Mouse (Mus musculus): Measurements from ENCODE around the gene Zfp652.

The Zfp652 gene

DNA sequence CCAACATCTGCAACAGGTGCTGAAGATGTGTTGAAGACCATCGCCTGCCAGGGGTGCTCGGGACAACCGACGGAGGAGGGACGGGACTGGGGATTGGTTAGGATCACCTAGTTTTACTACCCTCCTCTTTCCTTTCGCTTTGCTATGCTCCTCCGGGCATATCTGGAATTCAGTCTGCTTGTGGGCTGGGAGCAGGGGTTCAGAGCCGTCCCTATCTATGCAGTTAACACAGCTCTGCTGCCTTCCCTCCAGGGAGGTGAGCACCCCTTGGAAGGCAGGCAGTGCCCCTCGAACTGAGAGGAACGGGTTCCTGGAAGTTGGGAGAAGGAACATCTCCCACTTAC is 118.8 kb downstream of the Zfp652 start:
- no peak for DNase-seq (ENCODE audit: low read depth, low spot score)

DNA sequence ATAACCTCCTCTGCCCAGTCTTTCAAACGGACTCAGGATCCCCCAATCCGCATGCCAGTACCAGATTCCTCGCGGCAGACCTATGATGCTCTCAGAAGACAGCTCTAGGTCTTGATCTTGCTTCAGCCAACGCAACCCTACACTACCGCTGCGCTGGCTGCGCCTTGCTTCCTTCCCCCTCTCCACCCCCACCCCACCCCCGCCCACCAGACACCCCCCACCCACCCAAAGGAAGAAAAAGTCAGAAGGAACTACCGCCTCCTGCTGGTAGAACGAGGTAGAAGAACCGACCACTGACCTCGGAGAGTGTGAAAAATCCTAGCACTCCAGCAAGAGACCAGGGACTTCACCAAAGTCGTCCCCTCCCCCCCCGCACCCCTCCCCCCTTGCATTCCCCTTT is 119.2 kb downstream of the Zfp652 start:
- no peak for DNase-seq (ENCODE audit: low read depth, low spot score)

DNA sequence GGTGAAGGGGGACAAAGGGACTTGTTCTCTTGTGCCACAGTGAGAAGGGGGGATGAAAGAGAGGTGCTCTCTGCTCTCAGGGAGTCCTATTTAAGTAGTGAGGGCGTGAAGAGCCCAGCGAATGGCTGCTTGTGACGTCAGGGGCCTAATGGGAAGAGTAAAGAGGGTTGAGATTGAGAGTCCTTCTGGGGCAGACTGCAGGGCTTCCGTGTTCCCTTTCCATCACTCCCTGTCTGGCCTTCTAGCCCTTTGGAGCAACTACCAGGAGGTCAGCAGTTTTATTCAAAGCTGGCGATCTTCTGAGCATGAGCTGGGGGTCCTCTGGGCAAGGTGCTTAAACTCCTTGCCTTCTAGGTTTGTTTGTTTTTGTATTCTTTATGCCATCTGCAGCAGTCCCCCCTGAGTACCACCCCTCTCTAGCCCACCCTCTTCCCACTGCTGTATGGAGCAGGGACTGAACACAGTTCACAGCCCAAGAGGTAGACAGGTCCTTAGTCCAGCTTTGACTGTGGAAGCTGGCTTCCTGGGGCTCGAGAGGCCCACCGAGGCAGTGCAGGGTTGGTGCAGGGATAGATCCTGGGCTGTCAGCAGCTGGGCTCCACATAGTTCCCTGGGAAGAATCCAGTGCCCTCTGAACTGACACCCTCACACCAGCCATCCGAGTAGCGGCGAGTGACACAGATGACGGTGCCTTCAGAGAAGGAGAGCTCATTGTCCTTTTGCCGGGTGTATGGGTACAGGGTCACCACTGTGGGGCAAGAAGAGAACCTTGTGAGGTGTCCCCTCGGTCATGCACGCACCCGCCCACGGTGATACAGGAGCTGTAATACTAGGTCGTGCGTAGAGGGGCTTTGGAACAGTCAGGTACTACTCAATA is 119.9 kb downstream of the Zfp652 start:
- DNase-seq (ENCODE audit: low read depth, low spot score): no peak

DNA sequence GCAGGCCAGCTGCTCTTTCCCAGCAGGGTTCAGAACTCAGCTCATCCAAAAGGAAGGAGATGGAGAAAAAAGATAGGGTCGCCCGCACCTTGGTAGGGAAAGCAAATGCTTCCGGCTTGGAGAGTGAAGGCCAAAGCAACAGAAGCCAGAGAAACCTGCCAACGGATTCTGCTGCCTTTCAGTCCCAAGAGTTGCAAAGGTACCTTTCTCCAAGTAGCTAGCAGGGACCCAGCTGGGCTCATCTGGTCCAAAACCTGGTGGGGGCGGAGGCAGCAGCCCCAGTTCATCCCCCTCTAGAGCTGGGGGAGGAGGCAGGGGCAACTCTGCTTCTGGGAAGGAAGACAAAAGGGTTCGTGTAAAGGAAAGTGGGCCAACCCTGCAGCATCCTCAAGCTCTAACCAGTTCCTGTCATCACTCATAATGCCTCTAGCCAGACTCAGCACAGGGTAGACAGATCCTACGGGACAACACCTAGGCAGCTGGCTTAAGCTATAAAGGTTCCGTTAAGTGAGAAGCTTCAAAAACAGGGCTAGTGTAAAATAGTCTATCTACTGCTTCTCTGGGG is 120.6 kb downstream of the Zfp652 start:
- no peak for DNase-seq (ENCODE audit: low read depth, low spot score)

DNA sequence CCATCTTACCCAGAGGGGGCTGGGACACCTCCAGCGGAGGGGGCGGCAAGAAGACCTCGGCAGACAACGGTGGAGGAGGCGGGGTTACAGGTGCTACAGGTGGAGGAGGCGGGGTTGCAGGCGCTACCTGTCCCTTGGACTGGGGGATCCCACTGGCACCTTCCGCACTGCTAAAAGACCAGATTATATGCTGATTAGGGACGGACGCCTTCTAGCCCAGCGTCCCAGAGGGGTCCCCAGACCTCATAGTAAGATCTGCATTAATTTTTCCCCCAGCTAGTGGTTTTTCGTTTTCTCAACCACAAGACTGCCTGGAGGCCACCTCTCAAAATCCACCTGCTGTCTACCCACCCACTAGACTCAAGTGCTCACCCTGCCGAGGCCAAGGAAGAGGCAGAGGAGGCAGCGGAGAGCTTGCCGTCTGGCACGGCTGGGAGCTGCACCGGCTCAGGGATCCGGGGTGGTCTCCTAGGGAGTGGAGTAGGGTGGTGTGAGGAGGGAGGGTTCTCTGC is 121.2 kb downstream of the Zfp652 start:
- no peak for DNase-seq (ENCODE audit: low read depth, low spot score)

DNA sequence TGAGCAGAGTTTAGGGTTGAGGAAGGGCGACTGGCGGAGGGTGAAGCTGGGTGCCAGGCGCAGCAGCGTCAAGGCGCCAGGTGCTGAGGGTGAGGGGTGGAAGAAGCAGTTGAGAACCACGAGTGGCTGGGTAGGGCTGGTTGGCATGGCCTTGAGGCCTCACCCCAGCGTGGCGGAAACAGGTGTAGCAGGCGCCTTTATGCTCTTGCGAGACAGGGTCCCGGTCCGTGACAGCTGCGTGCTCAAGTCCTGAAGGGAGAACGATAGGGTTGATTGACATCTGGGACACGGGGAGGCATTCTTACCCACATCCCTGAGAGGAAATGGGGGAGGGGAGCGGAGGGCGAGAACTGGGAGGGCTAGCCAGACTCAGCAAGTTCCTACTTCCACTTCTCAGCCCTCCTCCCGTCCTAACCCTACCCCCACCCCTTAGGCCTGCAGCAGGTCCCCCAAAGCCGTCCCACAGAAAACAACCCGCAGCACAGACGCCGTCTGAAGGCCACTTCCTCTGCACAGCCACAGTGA is 121.7 kb downstream of the Zfp652 start:
- no peak for DNase-seq (ENCODE audit: low read depth, low spot score)

DNA sequence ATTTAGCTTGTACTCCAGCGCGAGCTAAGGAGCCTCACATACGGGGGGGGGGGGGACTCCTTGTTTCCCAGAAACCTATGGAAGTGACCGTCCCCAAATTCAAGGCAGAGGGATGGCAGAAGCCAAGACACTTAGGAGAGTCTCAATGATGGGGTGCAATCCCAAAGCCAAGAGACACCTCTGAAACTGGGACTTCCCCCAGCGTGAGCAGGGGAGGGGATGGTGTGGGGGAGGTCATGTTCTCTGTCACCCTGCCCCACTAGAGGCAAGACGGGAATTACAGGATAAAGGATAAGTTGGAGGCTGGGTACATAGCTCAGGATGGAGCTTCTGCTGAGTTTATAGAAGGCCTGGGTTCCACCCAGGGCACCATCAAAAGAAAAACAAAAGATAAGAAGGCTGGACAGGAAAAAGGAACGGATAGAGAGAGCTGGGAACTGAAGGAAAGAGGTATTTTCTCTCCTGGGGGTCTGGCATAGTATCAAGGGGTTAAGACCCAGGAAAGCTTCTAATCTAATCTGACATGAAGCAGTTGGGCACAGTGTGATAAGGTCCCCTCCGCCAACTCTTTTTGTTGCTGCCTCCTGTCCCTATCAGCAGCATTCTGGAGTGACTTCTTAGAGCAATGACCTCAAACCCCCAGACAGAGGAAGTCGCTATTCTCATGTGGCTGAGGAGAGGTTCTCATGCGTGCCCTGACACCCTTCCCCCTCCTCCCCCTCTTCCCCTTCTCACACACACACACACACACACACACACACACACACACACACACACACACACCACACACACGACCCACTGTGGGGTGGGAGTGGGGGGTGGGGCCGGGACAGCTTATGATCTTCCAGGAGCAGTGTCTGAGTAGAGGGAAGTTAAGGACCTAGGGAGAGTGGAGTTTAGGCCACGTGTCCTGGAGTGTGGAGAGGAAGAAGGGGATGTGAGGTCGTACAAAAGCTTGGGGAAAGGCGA is 122.6 kb downstream of the Zfp652 start:
- DNase-seq (ENCODE audit: low read depth, low spot score): no peak

DNA sequence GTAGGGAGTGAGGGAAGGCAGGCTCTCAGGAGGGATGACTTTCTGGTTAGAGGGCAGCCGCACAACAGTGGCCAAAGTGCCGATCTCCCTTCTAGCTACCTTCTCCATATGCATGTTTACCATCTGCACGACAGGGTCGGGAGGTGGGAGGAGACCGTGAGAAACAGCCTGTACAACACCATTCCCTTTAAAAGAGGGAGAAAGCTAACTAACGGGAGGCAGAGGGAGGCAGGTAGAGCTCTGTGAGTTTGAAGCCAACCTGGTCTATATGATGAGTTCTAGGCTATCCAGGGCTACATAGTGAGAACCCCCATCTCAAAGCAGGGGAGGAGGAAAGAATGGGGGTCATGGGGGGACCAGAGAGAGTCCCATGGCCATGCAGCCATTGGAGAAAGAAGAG is 123.4 kb downstream of the Zfp652 start:
- DNase-seq (ENCODE audit: low read depth, low spot score): no peak

DNA sequence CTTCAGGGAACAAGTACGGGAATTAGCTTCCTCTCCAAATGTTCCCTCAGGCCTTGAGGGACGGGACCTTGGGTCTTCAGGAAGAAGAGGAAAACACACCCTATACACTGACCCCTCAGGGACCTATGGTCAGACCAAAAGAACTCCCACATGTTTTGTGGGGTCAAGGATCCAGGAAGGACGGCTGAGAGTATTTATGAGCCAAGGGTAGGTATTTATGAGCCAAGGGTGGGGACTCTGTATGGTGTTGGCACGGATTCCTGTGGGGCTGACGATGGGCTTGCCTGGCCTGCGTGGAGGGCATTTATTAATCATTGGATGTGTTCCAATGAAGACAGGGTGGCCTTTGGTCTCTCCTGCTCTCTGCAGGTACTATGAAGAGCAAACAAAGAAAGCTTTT is 124.0 kb downstream of the Zfp652 start:
- DNase-seq (ENCODE audit: low read depth, low spot score): no peak

DNA sequence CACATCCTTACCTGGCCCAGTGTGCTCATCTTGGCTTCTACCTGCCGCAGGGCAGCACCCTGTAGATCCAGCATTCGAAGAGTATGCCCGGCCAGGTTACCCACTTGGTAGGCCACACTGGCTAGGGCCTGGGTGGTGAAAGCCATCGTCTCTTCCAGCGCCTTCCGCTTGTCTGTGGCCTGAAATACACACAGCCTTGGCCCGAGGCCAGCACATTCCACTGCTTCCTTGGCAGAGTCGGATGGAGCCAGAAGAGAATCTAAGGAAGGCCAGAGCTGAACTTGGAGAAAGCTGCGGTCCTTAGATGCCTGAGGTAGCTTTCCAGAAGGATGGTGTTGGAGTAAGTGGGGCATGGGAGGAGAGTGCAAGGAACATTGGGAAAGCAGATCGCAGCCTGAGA is 124.6 kb downstream of the Zfp652 start, which contains the start of gene Gngt2:
Gene Gngt2, plus strand, starts transcription at position 158 of the 400 bp plus-strand sequence.
- peak; percentile 66 for DNase-seq (ENCODE audit: low read depth, low spot score)

DNA sequence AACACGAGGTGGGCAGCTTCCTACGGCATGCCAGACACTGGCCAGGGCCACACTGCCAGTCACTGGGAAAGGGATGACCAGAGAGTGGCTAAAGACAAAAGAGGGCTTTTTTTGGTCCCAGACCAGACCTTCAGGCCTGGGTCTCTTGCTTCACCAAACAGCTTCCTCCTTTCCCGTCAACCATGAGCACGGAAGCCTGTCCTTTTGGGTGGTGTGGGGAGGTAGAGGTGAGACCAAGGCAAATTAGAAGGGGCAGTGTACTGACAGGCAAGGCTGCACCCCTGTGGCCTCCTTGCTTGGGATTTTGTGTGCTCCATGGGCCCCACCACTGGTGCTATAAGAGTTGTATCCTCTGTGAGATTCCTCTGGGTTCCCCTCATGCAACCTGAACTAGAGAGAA is 126.1 kb downstream of the Zfp652 start:
- DNase-seq (ENCODE audit: low read depth, low spot score): no peak

DNA sequence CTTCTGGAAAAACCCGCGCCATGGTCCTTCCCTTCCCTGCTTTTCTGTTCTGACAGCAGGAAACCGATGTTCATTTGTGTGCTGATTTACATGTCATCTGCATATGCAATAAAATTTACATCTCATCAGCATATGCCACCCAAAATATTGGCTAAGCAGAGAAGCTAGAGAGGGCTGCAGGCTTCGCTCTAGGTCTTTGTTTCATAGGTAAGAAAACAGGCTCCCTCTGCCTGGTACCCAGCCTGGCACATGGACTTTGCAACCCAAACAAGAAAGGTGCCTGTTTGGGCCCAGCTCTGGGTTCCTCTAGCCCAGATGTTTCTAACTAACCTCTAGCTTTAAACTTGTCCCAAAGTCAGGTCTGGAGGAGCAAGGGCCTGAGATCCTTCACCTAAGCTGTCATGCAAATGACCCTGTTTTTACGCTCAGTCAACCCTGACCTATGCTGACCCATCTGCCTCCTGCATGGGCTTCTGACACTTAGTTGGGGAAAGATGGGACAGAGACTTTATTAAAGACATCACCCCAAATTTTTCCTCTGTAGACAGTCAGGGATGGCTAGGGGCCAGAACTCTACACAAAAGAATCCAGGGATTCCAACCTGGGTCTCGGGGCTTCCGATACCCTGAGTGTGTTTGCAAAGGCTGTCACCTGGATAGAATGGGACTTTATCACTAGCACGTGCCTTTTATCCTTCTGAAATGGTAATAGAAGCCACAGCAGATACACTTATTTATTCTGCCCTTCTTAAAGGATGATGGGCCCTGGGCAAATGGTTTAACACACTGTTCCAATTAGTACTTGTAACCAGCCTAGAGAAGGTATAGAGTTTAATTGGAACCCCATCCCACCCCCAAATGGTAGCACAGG is 126.8 kb downstream of the Zfp652 start:
- DNase-seq (ENCODE audit: low read depth, low spot score): no peak

DNA sequence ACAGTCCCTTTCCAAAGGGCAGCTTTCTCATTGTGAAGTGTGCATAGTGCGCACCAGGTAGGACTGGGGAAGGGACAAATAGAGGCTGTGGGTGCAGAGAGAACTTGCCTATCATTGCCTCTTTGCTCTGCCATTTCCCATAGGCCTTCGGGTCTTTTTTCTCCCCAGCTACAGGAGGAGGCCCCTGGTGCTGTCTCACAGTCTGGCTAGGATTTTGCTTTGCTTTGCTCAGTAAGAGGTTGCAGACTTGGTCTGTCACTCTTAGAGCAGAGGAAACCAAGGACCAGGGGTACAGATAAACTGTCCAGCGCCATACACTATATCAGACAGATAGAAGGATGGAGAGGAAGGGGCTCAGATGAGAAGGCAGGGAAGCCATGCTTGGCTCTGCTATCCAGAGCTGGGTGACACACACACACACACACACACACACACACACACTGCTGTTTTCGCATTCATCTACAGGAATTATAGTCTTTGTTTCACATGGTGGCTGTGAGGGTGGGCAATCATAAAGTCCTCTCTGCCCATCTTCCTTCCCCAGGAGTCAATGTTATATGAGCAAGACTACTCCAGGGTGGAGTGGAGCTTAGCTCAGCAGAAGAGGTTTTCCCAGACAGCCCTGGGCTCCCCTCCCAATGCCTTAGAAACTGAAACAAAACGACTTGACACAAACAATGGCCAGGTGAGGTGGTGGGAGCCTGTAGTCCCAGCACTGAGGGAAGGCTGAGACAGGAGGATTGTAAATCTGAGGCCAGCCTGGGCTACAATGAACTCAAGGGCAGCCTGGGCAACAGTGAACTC is 128.4 kb downstream of the Zfp652 start:
- DNase-seq (ENCODE audit: low read depth, low spot score): no peak

DNA sequence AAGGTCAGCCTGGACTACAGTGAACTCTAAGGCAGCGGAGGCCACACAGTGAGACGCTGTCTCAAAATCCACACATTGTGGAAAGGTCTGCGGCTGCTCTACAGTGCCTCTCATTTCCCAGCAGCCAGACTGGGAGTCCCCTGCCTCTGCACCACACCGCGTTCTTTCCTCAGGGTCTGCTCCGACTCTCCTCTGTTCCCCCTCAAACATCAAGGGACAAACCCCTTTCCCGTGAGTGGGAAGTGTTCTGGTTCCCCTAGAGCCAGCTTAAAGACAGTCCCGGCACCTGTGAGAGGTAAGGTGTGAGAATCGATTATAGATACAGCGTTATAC is 129.0 kb downstream of the Zfp652 start:
- DNase-seq (ENCODE audit: low read depth, low spot score): no peak

DNA sequence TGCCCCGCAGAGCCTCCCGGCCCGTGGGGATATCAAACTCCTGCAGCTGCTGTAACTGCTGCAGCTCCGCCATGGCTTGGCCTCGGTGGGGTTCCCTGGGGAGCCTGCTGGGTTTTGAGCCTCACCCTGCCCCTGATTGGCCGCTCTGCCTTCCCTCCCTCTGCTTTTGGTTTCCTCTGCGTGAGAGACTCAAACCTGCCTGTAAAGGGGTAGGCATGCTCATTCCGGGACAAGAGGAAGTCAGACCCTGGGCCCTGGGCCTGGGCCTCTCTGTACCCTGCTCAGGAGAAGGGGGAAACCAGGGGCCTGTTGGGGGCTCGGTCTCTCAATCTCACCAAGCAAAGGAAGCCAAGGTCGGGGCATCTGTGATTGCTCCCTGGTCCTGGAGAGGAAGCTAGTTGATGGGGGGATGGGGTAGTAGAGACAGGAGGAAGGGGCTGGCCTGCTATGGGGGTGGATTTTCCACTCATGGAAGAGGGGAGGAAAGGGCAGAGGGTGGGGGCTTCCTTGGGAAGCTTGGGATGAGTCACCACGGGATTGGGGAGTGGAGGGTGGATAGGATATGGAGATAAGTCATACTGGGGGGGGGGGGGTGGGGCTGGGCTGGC is 129.7 kb downstream of the Zfp652 start, which contains the start of gene Abi3:
Gene Abi3, minus strand, starts transcription at position 403 of the 608 bp plus-strand sequence.
- DNase-seq (ENCODE audit: low read depth, low spot score): no peak

DNA sequence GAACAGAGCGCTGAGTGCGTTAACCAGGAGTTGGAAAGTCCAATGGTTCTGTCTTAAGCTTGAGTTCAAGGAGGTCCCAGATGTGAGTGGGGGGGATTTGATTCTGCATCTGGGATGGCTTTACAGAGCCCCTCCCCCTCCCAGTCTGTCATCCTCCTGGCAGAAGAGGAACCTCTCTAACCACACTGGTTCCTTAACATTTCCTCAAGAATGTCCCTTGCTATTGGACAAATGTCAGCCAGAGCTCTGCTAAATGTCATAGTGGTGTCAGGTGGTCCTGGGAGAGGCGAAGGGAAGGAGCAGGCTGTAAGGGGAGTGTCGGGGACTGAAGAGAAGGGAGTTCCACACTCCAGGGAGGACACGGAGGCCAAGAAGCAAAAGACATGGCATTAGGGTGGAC is 130.5 kb downstream of the Zfp652 start:
- DNase-seq (ENCODE audit: low read depth, low spot score): no peak

DNA sequence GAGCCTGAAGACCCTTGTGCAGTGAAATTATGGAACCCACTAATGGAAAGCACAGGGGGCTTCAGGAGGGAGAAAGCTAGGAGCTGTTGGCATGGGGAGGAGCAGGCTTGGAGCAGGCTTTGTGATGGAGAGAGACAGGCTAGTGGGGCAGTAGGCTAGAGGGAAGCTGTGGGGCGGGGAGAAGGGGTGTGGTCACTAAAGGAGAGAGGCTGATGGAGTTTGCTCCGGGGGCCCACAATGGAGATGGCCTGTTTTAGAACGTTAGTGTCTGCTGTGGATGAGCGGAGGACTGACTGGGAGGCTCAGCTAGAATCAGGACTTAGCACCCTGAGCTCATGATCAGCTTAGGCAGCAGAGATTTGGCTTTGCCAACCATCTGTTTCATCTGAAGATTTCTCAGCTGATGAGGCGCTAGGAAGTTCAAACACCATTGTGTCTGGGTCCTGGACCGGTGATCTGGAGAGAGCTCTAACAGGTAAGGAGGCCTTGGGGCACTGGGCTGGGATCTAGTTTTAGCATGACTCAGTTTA is 131.0 kb downstream of the Zfp652 start:
- DNase-seq (ENCODE audit: low read depth, low spot score): no peak

DNA sequence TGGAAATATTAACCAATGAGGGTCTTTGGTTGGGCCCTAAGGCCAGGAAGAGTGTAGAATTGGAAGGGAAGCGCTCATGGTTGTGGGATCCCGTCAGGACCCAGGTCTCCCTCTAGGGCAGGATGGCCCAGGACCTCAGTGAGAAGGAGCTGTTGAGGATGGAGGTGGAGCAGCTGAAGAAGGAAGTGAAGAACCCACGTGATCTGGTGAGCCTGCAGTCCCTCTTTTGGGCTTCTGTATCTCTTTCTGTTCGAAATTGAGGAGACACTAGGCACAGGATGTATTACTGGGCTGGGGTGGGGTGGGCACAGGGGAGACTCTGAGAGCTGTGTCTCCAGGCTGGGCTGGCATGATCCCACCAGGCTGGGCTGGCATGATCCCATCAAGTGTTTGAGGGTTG is 132.5 kb downstream of the Zfp652 start:
- DNase-seq (ENCODE audit: low read depth, low spot score): no peak

DNA sequence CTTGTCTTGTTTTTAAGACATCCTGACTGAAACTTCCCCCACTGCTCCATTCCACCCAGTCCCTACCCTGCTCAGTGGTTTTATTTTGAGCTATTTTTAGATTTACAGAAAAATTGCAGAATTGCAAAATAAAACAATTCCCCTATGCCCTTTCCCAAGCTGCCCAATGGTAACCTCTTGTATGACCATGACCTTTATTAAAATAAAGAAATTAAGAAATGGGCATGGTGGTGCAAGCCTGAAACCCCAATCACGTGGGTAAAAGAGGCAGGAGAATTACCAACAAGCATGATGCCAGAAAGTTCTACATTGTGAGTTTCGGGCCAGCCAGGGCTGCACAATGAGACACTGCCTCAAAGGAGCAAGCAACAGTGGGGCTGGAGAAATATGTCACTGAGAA is 138.4 kb downstream of the Zfp652 start:
- no peak for DNase-seq (ENCODE audit: low read depth, low spot score)
